Mouse (Mus musculus): ENCODE results near the gene Arfip2.

Gene Arfip2

DNA sequence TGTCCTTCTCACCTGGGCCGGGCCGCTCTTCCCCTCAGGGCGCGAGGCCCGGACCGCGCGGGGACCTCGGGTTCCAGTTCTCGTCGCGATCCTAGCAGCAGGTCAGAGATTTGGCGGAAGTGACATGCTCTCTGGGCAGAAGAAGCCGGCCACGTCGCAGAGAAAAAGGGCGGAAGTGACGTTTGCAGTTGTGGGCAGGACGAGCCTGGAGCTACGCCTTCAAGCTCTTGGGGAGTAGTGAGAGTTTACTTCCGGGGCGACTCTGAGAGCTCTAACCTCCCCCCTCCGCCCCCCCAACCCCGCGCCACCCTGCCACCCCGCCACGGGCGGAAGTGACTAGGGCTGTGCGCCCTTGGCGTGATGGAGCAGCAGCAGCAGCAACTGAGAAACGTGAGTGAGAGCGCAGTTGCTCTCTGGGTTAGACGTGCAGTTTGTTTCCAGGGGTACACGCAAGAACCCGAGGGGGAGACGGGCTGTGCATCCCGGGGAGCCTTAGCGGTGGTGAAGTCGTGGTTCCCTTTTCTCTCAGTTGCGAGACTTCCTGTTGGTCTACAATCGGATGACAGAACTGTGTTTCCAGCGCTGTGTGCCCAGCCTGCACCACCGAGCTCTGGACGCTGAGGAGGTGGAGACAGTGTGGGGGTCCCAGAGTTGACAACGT is at the start of gene Arfip2, which contains the start of gene Gm45799:
TSS of gene Arfip2 (minus strand) at position 184 of the 661 bp plus-strand sequence.
TSS of gene Gm45799 (plus strand) at position 320 of the 661 bp plus-strand sequence.
- DNase-seq (ENCODE audit: low read depth in 2 of 2, low spot score in 2 of 2) = peak; percentile 93 to 94

DNA sequence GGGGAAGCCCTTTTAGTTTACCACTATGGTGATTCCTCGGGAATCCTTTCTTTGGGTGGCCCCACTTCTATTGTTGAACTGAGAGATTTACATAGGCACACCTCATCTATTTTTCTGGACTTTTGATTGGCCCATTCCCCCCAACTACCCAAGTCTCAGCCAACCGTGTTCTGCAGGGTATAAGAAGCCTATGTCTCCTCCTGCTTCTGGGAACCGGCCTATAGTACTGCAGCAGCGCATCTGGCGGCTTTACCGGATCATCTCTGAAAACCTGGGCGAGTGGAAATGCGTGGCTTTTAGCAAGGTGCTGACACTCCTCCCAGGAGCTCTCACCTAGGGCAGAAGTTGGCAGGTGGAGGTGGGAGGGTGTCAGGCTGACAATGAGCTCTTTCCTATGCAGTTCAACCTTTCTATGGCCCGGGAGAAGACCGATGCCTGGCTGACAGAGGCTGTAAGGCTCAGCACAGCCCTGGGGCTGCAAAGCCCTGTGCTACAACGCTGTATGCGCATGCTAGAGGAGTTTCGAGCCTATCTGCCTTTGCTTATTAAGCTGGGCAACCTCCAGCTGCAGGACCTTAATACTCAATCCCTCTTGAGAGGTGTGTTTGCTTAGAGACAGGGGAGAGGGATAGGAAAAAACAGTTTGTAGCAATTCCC is 45.5 kb upstream of the Arfip2 start:
- no peak for DNase-seq (ENCODE audit: low read depth in 2 of 2, low spot score in 2 of 2)

DNA sequence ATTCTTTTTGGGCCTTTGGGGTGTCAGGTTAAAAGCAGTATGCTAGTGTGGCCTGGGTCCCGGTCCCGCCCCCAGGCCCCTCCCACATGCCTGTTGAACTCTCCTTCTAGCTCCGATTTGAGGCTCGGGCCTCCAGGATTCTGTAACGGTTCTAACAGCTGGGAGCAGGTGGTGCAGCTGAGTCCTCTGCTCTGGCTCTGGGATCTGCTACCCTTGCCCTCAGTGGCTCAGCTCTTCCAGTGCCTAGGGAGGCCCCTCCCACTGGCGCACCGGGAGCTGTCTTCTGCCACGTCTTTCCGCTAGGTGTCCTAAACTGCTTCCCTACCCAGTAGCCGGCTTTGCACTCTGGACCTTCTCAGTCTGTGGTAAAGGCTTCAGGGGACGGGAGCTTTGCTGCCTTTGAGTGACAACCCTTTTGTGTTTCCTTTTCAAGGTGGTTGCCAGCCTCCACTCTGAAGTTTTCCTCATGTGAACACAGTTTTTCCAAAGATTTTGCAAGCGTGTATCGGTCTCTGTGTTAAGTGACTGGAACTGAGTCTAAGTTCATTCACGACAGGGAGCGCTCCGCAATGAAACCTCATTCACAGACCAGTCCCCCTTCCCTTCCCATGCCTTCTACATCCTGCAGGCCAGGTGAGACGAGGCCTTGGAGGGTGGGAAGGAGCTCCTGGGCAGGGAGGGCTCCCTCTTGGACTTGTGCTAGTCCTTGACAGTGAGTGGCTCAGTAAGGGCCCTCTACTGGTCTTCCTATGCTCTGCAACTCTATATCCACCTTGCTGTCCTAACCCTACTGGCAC is 10.6 kb upstream of the Arfip2 start, which contains the start of gene Dnhd1:
TSS of gene Dnhd1 (plus strand) at position 189 of the 797 bp plus-strand sequence.
- peak; percentile 29 to 54 for DNase-seq (ENCODE audit: low read depth in 2 of 2, low spot score in 2 of 2)

DNA sequence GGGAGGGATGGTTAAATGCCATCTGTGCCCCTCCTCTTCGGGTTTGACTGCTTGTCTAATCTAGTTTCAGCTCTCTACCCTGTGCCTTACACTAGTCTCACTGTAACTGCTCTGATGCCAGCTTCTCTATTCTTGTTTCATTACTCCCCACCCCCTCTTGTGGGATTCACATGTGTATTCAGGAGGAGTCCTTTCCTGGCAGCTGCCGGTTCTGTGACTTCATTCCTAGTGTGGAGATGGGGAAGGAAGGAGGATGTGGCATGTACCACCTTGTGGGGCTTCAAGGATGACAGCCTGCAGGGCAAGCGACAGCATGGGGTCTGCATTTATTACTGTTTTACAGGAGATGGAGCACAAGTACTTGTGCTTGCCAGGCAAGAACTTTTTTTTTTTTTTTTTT is 1.7 kb upstream of the Arfip2 start:
- no peak for DNase-seq (ENCODE audit: low read depth in 2 of 2, low spot score in 2 of 2)

DNA sequence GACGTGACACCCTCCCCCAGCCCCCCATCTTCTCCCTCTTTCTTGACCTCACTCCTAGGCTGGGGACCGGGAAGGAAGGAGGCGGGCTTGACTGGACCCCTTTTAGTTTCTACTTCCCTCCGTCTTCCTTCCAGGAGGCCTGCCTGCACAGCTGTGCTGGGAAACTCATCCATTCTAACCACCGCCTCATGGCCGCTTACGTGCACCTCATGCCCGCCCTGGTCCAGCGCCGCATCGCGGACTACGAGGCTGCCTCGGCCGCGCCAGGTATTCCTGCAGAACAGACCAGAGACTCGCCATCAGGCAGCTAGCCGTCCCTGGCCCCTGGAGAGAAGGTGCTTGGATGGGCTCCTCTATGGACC is 659 bp upstream of the Arfip2 start:
- no peak for DNase-seq (ENCODE audit: low read depth in 2 of 2, low spot score in 2 of 2)

DNA sequence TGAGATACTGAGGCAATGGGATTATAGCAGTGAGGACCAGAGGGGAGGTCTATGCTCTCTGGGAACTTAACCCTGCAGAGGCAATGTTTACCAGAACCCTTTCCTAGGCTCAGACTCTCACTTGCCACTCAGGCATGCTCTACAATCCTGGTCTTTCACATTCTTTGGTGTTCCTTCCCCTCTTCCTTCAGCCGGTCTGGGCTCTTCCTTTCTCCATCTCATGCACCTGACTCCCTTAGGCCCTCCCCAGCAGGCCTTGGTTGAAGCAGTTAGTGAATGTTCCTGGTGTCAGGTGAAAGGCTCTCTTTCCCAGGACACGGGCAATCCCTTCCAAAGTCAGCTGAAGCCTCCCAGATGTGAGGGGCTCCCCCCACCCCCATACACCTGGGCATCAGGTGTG is 460 bp downstream of the Arfip2 start, which contains the start of gene Timm10b:
TSS of gene Timm10b (plus strand) at position 301 of the 400 bp plus-strand sequence.
- no peak for DNase-seq (ENCODE audit: low read depth in 2 of 2, low spot score in 2 of 2)

DNA sequence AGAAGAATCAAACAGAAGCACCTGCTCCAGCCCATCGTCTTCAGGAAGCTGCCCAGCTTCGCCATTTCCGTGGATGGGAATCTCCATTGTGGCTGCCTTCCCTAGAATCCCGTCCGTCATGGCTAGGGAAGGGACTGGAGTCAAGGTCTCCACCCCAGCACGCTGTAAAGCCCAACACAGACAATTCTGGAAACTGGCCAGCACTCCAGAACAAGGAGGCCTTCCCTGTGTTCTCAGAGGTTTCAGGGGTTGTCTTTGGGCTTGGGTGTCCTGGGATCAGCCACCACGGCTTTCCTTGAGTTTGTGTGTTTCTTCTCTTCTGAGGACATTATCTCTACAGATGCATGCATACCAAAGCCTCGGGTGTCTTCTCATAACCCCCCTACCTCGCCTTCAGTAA is 912 bp downstream of the Arfip2 start:
- no peak for DNase-seq (ENCODE audit: low read depth in 2 of 2, low spot score in 2 of 2)

DNA sequence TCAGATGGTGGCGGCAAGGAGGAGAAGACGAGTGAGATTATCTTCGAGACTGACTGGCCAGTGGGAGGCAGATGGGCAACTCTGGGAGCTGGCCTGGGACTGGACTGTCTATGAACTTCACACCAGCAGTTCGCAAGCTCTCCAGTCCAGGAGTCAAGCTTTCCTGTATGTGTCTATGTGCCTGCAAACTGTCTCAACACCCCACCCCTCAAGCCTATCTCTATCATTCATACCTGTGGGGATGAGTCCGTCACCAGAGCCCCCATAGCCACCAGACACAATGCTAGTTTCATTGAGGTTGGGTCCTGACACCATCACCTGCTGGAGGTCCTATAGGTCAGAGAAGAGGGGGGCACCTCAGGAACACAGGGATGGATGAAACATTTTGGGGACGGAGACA is 1.4 kb downstream of the Arfip2 start:
- DNase-seq (ENCODE audit: low read depth in 2 of 2, low spot score in 2 of 2) = no peak

DNA sequence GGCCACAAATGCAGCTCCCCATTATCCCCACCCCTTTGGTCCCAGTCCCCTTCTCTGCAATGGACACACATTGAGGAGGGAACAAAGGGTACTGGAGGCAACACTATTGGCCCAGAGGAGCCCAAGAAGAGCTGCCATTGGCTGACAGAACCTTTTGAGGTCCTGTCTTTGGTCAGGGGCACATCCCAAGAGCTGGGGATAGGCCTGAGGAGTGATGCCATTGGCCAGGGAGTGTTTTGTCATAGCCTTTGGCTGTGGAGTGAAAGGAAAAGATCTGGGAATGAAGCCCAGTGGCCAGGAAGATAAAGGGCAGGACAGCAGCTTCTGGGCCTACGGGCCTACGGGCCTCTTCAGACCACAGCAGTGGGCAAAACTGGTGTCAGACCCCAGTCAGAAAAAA is 4.5 kb downstream of the Arfip2 start:
- DNase-seq (ENCODE audit: low read depth in 2 of 2, low spot score in 2 of 2) = no peak

DNA sequence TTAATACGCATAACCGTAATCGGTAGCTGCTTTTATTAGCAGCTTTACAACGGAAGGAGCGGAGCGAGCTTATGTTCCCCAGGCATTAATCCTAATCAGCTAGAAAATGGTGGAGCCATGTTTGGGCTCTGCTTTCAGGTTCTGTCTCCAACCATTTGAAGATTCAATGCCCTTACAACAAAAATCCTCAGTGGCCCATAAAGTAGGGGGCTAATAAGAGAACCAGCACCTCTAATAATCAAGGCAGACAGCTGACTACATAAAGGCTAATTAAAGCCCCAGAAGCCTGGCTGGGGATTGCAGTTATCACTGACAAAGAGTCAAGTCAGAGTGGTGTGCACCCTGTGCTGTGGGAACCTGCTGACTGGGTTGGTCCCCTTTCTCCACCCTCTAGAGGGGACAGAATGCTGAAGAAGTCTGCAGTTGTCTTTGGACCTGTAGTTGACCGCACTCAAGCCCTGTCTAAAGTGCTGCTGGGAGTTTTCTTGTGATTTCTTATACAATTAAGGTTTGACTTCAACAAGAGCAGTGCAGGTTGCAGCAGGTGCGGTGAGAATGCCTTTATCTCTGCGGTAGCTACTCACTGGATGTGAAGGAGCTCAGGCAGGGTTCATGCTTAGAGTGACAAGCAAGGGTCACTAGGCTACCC is 5.8 kb downstream of the Arfip2 start:
- DNase-seq (ENCODE audit: low read depth in 2 of 2, low spot score in 2 of 2) = no peak

DNA sequence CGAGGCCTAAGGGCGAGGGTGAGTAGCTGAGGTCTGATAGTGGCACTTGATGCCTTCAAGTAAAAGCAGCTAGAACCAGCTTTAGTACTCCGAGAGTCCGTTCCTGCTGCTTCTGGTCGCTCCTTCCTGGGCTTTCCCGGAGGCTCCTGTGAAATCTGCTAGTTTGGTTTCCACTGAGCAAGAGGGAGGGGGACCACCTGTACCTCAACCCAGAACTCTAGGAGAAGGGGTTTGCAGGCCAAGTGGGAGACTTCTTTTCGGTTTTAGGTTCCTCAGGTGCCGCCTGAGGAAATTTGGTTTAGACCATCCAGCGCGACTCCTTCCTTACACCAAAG is 6.4 kb downstream of the Arfip2 start:
- no peak for DNase-seq (ENCODE audit: low read depth in 2 of 2, low spot score in 2 of 2)

DNA sequence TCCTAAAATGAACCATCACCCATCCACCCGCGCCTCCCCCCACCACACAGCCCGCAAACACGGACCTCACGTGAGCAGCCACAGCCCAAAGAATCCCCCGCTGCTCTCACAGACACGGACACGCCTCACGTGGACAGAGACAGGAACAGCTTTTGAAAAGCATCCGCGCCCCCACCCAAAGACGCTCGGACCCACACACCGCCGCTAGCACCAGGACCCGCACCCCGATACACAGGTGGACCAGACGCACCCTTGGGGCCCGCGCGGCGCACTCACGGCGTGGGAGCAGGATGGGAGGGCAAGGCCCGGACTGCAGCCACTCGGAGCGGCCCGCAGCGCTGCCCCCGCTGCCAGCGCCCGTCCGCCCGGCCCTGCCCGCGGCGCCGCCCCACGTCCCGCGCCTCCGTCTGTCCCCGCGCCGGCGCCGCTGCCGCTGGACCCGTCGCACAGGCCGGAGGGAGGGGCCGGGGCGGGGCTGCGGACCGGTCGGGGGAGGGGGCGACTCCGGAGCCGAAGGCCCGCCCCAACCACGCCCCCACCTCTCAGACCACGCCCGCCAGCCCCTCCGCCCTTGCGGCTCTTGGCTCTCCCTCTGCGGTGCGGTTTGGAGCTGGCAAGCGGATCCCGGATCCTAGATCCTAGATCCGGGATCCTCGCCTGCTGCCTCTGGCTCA is 7.0 kb downstream of the Arfip2 start, which contains the start of gene Trim3:
TSS of gene Trim3 (minus strand) at position 445 of the 674 bp plus-strand sequence.
- DNase-seq (ENCODE audit: low read depth in 2 of 2, low spot score in 2 of 2) = peak; percentile 51 to 55

DNA sequence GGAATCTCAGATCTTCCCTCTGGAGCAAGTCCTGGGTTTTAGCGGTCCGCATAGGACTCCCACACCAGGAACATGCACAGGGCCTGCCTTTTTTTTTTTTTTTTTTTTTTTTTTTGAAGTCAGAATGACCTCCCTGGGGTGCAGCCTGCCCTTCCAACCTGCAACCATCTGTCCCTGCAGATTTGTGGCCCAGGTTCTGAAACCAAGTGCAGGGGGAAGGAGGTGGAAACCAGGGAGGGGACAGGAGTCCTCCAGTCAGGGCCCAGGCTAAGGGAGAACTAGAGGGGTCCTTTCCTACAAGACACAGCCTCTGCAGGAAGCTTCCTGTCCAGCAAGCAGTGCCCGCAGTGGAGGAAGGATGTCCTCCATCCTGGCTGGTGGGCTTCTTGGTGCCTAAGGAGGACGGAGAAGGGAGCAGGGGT is 7.7 kb downstream of the Arfip2 start:
- no peak for DNase-seq (ENCODE audit: low read depth in 2 of 2, low spot score in 2 of 2)

DNA sequence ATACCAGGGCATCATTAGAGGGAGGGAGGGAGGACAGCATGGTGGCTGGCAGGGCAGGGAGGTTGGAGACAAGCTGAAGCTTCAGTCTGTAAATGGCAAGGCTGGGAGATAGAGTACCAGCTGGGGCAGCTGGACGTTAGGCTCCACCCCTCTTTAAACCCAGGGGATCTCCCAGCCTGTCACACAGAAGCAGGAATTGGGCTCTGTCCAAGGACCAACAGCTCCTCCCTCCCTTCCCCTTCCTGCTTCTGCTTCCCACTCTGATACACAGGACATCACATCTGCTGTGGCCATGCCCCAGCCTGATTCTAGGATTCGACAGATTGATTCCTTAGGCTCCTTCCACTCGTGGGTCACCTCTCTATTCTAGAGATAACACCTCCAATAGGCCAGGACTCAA is 11.6 kb downstream of the Arfip2 start:
- no peak for DNase-seq (ENCODE audit: low read depth in 2 of 2, low spot score in 2 of 2)

DNA sequence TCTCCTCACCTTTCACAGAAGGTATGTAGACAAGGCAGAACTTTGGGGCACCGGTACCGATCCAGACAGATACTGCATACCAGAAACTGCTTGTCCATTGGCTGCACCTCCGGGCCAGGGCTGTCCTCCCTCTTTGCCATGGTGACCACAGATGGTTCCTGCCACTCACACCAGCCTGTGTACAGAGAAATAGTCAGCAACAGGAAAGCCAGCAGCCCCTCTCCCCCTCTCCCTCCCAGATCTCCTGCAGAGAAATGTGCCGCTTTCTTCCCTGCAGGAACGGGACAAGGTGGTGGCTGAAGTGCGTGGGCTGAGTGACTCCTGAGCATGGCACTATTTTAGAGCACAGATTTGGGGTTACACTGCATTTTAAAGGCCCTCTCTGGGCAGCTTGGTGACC is 14.8 kb downstream of the Arfip2 start:
- no peak for DNase-seq (ENCODE audit: low read depth in 2 of 2, low spot score in 2 of 2)

DNA sequence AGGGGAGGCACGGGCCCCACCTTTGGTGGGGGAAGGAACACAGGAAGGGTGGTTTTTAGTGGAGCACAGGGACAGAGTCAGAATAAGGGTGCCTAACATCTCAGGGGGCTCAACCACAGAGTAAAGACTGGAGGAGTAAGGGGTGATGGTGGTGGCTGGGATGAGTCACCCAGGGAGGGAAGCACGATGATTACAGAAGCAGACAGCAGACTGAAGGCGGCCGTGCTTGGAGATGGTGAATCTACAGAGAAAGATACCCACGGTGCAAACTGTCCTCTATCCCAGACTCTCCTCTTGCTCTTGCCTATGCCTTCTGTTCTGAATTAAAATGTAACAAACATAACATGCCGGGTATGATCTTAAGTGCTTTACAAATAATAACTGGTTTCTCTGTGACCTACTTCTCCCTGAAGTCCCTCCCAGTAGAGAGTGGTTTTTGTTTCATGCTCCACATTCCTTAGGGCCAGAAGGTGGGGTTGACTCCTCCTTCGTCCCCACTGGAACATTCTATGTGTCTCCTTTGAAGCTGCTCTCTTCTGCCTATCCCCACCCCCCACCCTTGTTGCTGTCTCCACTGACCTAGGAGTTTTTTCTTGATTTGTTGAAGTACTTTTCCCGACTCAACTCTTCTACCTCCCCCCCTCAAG is 18.4 kb downstream of the Arfip2 start:
- DNase-seq (ENCODE audit: low read depth in 2 of 2, low spot score in 2 of 2) = no peak

DNA sequence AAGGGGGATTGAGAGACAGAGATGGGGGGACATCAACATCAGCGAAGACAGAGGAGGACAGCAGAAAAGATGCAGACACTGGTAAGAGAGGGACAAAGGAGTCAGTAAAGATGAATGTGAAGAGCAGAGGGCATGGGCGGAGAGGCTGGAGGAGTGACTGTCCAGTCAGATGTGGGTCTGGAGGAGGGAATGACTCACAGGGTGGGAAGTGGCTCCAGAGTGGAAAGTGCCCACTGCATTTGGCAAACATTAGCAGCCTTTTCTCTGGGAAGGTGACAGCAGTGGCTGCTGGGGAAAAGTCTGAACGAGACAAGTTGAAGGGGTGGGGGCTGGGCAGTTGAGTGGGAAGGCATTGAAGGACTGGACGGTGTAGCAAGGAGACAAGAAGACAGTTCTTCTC is 19.2 kb downstream of the Arfip2 start:
- no peak for DNase-seq (ENCODE audit: low read depth in 2 of 2, low spot score in 2 of 2)

DNA sequence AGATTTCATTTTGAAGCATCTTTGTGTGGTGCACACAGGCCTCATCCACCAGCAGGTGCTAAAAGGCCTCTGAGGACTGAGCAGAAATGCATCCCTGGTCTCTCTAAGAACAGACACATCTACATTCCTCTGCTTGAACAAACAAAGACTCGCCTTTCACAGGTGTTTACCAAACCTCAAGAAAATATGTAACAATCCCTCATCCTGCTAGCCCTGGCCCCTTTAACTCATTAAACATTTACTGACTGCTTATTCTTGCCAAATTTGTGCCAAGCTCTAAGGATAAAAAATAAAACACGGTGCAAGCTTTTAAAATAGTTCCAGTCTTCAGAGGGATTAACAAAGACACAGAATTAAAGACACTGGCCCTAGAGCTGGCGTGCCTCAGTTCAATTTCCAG is 20.5 kb downstream of the Arfip2 start:
- DNase-seq (ENCODE audit: low read depth in 2 of 2, low spot score in 2 of 2) = no peak

DNA sequence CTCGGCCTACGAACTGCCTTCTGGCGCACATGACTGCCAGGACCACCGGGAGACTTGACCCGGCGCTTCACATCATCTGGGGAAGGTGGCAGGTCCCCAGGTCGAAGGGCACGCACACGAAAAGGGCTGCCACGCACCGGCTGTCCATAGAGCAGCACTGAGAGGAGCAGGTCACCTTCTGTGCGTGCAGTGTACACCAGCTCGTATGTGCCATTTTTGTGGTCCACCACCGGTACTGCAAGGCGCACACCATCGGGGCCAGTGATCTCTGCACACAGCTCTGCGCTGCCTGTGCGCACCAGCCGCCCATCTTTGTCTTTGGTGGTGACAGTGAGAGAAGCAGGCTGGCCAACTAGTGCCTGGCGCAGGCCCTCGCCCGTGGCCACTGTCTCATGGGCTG is 22.4 kb downstream of the Arfip2 start:
- no peak for DNase-seq (ENCODE audit: low read depth in 2 of 2, low spot score in 2 of 2)

DNA sequence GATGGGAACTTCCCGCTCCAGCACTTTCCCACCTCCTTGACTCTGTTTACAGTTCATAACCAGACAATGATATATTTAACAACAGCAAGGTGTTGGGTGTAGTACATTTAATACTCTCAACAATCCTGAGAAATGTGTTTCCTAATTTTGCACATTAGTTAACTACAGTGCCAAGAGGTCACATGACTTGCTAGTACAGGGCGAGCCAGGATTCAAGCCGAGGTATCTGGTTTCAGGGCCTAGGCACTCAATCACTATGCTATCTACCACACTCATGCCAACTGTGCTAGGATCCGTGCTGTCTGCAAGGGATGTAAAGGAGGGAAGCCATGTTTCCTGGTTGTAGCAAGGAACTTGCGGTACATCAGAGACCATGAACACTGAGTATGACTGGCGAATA is 23.7 kb downstream of the Arfip2 start:
- no peak for DNase-seq (ENCODE audit: low read depth in 2 of 2, low spot score in 2 of 2)
